Mouse (Mus musculus) G1E (cell line): ENCODE data around the gene L3mbtl4.

Experiments used
- CTCF ChIP-seq: IDR thresholded peaks from 2 replicates; pipeline ENCODE4 v1.5.1; 2012; ENCODE audit warnings: low read depth, low read length, inconsistent platforms, mixed read lengths
- GATA1 ChIP-seq: IDR thresholded peaks from 2 replicates; pipeline ENCODE4 v1.6.1; 2012; ENCODE audit warnings: borderline replicate concordance, low read length, inconsistent platforms, mixed read lengths
- GATA2 ChIP-seq: IDR thresholded peaks from 2 replicates; pipeline ENCODE4 v1.6.1; 2012; ENCODE audit warnings: low read depth, low read length, inconsistent platforms, borderline replicate concordance
- POLR2AphosphoS5 ChIP-seq: IDR thresholded peaks from 2 replicates; pipeline ENCODE4 v1.6.1; 2012; ENCODE audit warnings: low read depth, low read length, inconsistent platforms; ENCODE audit not compliant: insufficient replicate concordance
- TAL1 ChIP-seq: conservative IDR thresholded peaks from 2 replicates; pipeline ENCODE4 v1.6.1; 2012; ENCODE audit warnings: low read depth, low read length, inconsistent platforms, mixed read lengths

DNA sequence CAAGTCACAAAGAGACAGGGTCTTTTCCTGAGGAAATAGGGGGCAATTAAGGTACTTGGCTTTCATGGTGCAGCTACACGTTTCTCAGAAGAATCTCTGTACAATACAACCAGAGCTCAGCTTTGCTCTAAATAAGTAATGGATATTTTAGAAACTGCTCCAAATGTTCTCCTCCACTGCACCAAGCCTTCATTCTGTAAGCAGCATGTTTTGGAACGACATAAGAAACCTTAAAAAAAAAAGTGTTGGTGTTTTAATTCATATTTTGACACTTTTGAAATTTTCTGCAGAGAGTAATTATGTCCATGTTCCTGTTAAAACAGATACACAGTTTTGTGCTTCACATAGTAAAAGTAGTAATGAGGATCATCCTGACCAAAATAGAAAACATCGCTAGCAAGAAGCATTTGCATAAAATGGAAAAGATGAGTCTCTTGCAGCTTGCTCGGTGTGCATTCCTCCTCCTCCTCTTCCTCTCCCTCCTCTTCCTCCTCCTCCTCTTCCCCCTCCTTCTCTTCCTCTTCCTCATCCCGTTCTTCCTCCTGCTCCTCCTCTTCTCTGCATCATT, 369.0 kb downstream of the L3mbtl4 start:
- TF ChIP-seq CTCF (no peak), GATA2 (no peak), GATA1 (no peak), POLR2AphosphoS5 (no peak), TAL1 (no peak)
